Mouse (Mus musculus): ENCODE data around the gene Pank2.
A peak's percentile ranks its signal among the peaks of the same experiment; 100 is the strongest.
"Not testable (repeated sequence)": the region's sequence is repeated elsewhere in the genome, so short reads cannot be mapped to it uniquely, and the experiment has no call there.

The Pank2 gene

GRCm38 (mm10) chr2:131262213-131262672, at the start of gene Pank2:
TSS of gene Pank2 (plus strand) at chr2:131262495.
- DNase-seq (ENCODE audit: inconsistent ontology term), result peak; percentile 97

GRCm38 (mm10) chr2:131213773-131214172, 48.5 kb upstream of the Pank2 start:
- no peak for DNase-seq (ENCODE audit: inconsistent ontology term)

DNA sequence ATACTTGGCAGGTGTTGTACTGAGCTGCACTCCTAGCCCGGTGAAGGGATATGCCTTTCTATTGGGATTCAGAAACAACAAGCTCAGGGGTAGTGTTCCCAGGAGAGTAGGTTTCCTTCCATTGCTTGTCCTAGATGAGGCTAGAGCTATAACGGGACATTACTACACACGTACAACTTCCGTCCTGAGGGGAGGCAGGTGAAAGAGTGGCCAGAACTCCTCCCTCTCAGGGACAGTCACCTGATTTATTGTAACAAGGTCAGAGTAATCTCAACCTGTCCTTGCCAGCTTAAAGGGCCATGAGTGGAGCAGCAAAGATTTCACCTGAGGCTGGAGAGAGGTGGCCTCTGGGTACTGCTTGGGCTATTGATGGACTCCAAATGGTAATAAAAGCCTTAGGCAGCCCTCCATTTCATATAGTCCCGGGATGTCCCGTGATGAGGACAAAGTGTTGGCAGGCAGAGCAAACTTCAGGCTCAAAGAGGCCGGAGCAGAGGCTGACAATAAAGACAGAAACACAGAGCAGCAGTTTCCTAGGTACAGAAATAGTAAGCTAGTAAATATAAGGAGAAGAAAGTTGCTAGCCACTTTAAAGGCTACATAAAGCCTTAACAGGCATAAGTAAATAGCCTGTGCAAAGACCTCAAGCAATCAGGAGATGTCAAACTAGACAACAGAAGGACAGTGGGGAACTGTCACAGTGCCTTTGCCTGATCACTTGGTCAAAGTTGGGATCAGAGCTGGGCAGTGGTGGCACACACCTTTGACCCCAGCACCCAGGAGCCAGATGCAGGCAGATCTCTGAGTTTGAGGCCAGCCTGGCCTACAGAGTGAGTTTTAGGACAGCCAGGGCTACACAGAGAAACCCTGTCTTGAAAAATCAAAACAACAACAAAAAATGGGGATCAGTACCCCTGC, 46.1 kb upstream of the Pank2 start:
- no peak for DNase-seq (ENCODE audit: inconsistent ontology term)

DNA sequence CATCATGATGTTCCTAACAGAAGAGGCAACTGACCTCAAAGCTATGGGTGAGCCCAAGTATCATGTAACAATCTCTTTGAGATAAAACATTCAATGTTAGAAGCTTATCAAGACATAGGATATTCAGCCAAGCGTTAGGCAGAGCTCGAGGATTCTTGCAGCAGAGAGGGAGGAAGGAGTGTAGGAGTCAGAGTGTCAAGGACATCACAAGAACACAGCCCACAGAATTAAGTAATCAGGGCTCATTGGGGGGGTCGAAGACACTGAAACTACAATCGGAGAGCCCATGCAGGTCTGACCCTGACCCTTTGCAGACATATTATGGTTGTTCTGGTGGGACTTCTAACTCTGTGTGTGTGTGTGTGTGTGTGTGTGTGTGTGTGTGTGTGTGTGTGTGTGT, 42.3 kb upstream of the Pank2 start:
- DNase-seq (ENCODE audit: inconsistent ontology term), result no peak

GRCm38 (mm10) chr2:131221853-131222515, 40.3 kb upstream of the Pank2 start:
- DNase-seq (ENCODE audit: inconsistent ontology term), result no peak

- no peak for DNase-seq (ENCODE audit: inconsistent ontology term)
These were observed 39.7 kb upstream of the Pank2 start for GRCm38 (mm10) chr2:131222562-131222961.

DNA sequence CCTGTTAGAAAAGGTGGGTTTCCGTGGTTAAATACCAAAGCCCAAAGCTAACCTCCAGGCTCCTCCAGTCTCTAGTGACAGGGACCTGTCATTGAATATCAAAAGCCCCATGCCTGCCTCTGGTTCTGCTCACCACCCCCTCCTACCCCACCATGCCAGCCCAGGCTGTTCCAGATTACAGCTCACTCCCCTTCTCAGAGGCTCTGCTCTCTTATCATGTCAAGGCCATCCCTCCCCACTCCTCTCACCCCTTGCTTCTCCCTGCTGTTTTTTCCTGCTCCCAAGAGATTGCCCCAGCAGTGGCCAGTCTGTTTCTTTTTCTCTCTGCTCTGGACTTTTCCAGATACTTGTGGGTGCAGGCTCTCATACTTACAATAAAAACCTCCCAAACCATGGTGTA, 38.7 kb upstream of the Pank2 start:
- DNase-seq (ENCODE audit: inconsistent ontology term), result no peak

GRCm38 (mm10) chr2:131225178-131225577, 37.1 kb upstream of the Pank2 start:
- no peak for DNase-seq (ENCODE audit: inconsistent ontology term)

DNA sequence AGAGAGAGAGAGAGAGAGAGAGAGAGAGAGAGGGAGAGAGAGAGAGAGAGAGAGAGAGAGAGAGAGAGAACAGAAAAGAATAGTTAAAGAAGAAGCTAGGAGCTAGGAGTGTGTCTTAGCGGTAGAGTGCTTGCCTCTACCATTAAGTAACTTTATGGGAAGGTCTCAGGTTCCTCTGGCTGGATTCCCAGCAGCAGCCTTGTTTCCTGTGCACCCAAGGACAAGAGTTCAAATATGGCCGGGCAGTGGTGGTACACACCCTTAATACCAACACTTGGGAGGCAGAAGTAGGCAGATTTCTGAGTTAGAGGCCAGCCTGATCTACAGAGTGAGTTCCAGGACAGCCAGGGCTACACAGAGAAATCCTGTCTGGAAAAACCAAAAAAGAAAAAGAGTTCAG, 35.6 kb upstream of the Pank2 start:
- DNase-seq (ENCODE audit: inconsistent ontology term), result not testable (repeated sequence)

DNA sequence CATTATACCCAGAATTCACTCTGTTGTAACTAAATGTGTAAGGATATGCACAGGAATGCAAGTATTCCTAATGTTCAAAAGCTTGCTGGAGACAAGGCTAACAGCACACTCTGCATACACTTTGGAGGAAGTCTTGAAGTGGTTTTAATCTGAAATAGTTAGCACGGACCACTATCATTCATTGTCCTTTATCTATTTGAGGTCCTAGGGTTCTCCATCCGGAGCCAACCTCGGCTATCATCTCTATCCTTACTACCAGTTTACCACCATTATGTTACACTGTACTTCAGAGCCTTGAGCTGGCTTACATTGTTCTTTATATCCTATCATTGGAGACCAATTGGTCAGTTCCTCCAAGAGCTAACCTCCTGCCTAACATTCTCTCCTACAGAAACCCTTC, 35.1 kb upstream of the Pank2 start:
- DNase-seq (ENCODE audit: inconsistent ontology term), result no peak

DNA sequence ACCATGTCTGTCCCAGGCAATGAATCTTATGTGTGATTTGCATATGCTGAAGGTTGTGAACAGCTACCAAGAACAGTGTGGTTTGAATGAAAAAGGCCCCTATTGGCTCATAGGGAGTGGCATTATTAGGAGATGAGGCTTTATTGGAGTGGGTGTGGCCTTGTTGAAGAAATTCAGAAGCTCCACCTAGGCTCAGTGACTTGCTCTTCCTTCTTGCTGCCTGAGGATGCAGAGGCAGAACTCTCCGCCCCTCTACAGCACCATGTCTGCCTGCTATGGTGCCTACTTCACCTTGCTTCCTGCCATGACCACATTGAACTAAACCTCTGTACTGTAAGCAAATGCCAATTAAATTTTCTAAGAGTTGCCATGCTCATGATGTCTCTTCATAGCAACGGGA, 29.7 kb upstream of the Pank2 start:
- DNase-seq (ENCODE audit: inconsistent ontology term), result no peak

DNA sequence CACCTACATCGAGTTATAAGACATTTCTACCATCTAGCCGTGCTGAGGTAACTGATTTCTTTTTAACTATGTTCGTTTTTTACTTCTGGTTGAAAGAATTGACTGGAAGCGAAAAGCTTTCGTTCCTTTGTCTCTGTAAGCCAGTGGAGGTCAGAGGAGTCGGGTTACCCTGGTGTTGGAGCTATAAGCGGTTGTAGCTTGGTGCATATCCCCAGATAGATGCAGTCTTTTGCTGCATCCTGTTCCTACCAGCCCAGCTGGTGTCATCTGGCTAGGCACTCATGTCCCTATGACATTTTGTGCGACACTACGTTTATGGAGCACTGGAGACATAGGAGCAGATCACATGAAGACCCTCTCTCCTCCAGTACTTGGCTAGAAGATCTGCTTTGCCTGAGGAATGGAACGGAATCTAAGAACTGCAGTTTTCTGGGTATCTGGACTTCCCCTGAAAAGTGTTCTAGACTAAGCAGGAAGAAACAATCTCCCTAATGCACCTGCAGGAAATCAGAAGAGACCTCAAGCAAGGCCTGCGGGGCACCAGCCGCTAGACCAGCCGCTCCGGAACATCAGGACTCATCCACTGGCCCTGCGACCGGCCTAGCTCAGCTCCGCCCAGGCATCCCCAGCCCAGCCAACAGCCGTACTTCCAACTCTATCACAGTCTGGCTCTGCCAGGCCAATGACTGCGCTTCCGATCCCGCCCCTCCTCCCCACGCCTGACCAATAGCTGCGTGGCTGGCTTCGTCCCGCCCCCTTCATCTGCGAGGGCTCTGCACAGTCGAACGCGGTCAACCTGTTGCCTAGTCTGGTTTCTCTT, 28.8 kb upstream of the Pank2 start, which contains the start of gene Mavs:
Gene Mavs (plus strand): TSS at position 757 of the 820 bp plus-strand sequence.
- DNase-seq (ENCODE audit: inconsistent ontology term), result peak; percentile 98

- DNase-seq (ENCODE audit: inconsistent ontology term), result no peak
These were observed 28.1 kb upstream of the Pank2 start for GRCm38 (mm10) chr2:131234127-131234650.

DNA sequence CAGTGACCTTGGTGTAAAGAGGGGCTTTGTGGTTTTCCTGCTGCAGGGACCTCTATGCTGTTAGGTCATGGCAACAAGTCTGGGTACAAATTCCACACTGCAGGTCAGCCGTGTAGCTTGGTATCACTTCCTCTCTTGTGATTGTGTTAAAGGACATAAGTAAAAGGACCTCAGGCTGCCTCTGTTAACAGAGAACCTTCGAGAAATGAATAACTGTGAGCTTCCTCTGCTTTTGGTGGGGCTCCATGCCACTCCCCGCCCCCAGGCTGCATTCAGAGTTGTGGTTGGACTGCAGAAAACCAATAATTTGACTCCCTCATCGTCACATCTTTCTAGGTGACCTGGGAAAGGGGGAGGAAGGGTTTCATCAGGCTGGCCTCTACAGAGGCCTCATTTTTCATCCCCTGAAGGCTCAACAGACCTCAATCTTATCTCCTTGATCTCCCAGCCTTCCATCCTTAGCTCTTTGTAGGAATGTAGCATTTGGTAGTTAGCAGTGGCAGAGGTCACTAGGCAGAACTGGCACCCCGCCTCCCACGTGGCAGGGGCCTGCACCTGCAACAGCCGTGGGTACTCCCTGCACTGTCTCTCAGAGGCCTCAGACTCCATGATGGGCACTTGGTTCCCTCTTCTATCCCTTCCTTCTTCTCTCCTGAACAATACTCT, 27.2 kb upstream of the Pank2 start:
- peak; percentile 51 for DNase-seq (ENCODE audit: inconsistent ontology term)

- no peak for DNase-seq (ENCODE audit: inconsistent ontology term)
These were observed 20.1 kb upstream of the Pank2 start for GRCm38 (mm10) chr2:131242180-131242579.

- DNase-seq (ENCODE audit: inconsistent ontology term), result no peak
These were observed 19.4 kb upstream of the Pank2 start for GRCm38 (mm10) chr2:131242929-131243328.

DNA sequence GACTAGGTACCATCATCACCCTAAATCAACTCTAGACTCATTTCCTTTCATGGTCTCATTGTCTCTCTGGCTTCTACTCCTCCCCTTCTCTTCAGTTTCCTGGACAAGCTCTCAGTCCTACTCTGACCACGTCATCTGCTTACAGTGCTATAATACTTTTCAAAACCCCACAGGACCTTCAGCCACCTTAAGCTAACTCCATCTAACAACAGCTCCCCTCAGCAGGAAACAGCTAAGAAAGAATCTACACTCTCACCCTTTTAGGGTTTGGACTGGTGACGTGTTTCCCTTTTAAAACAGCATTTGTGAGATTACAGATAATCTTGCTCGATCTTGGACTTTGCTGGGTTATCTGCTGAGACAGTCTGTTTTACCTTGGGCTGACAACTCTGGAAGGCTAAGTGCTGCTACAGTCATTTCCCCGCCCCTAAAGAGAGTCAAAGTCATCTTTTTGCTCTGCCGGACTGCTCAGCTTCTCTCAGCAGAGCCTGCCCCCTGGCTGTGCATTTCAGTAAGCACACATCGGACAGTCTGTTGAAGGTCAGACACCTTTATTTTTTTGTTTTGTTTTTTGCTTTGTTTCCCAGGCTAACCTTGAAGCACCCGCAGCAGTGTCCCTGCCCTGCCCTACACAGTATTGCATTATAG, 8.5 kb upstream of the Pank2 start:
- DNase-seq (ENCODE audit: inconsistent ontology term), result peak; percentile 48

- no peak for DNase-seq (ENCODE audit: inconsistent ontology term)
These were observed 8.0 kb upstream of the Pank2 start for GRCm38 (mm10) chr2:131254329-131254713.

- DNase-seq (ENCODE audit: inconsistent ontology term), result no peak
These were observed 6.6 kb upstream of the Pank2 start for GRCm38 (mm10) chr2:131255738-131256137.

- no peak for DNase-seq (ENCODE audit: inconsistent ontology term)
These were observed 3.6 kb upstream of the Pank2 start for GRCm38 (mm10) chr2:131258693-131259092.

Data from Muller cell, postnatal 12 days (primary cell).